Mouse (Mus musculus) embryonic fibroblast, embryonic 13.5 days (primary cell): ENCODE measurements around the gene Teddm1a.
"Not testable (repeated sequence)": the region's sequence is repeated elsewhere in the genome, so short reads cannot be mapped to it uniquely, and the experiment has no call there.

ENCODE experiments used
- CTCF ChIP-seq: IDR thresholded peaks from 2 replicates; pipeline ENCODE4 v1.5.1; 2011; ENCODE audit warnings: mild to moderate bottlenecking, control low read depth, low read length, moderate library complexity, borderline replicate concordance; ENCODE audit not compliant: insufficient read depth
- POLR2A ChIP-seq: IDR thresholded peaks from 2 replicates; pipeline ENCODE4 v1.6.1; 2011; ENCODE audit warnings: low read depth, mild to moderate bottlenecking, control low read depth, low read length, moderate library complexity

- not testable (repeated sequence) for TF ChIP-seq CTCF, POLR2A
Observed at GRCm38 (mm10) chr1:153880391-153880790, 11.2 kb upstream of the Teddm1a start.
